In the genomic region with DNA sequence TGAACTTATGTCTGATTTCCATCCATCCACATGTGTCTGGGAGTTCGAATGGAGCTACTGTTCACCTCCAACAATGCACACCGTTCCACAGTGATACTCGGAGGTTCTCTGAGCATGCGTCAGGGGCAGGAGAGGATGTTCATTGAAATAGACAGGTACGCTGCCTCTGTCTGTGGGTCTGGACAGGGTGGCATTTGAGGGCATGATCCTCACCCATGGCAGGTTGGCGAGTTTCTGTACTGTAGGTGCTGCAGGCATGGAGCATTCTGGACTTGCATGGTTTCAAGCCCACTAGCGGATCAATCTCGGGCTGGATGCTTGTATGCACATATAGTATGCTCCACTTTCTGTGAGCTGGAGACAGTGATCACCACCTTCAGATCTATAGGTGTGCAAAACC, we compare ENCODE assay signal across 20 mouse cellular contexts. TPM values are rescaled to one million over a fixed set of nuclear protein-coding genes. Genes with fewer than 3 reads are reported as not detected.
A peak's percentile ranks its signal among the peaks of the same experiment; 100 is the strongest.
DNase-seq lines count a peak whose midpoint lies in the region; ATAC-seq and TF ChIP-seq lines count a peak whose summit lies in the region.
"Had no signal": no experiment of that assay in that cellular context is flagged by ENCODE, and none has a peak within 500 bp of the region (broad histone marks: within the 10 kb centered on the region; RNA-seq: fewer than 3 reads in every experiment).

No protein-coding gene starts in this region.

- H3K4me3 ChIP-seq in heart, adult 2 months, result no peak overlapping the region
- H3K4me3 ChIP-seq in kidney, adult 2 months (ENCODE audit: insufficient read depth, low read depth, low read length), result no peak overlapping the region
- no peak overlapping the region for H3K4me3 ChIP-seq in kidney, embryonic 14.5 days (ENCODE audit: low read length)
- H3K4me3 ChIP-seq in brown adipose tissue, adult 24 weeks (ENCODE audit: insufficient read depth, low read depth, low read length), result no peak overlapping the region
- H3K4me3 ChIP-seq in small intestine, adult 2 months (ENCODE audit: low read depth, low read length), result no peak overlapping the region
- H3K4me3 ChIP-seq: embryonic facial prominence, embryonic 10.5 days; forebrain, embryonic 13.5 days; heart, embryonic 13.5 days; hindbrain, embryonic 15.5 days had no signal

- no peak for ATAC-seq in kidney, embryonic 14.5 days (ENCODE audit: low FRiP score, low TSS enrichment)
- ATAC-seq: forebrain, embryonic 13.5 days; forebrain, postnatal 0 days; Patski had no signal

- WGBS in heart, adult 2 months, result 91% methylated on average over 8 of the region's 8 CpGs
- 93% methylated on average over 8 of the region's 8 CpGs for WGBS in kidney, adult 2 months
- WGBS in kidney, embryonic 14.5 days, result 92% methylated on average over 8 of the region's 8 CpGs
- 92% methylated on average over 8 of the region's 8 CpGs for WGBS in small intestine, adult 2 months

- intact Hi-C loops in heart, adult 2 months (cut with DNase I), result loop anchor here (5.0 kb wide), 1 partner anchor 69 kb away; a partner anchor contains a TSS

- H3K27ac ChIP-seq in heart, adult 2 months, result peak overlapping the region; percentile 87
- 0 out of 2 replicates have a peak overlapping the region, but pooled peaks have one; percentile 36 for H3K27ac ChIP-seq in kidney, adult 2 months (ENCODE audit: insufficient read depth, low read depth, low read length)
- H3K27ac ChIP-seq in kidney, embryonic 14.5 days (ENCODE audit: low read depth, low read length), result no peak overlapping the region
- peak overlapping the region; percentile 82 for H3K27ac ChIP-seq in brown adipose tissue, adult 24 weeks (replicated peaks; ENCODE audit: low read depth, low read length)
- H3K27ac ChIP-seq in small intestine, adult 2 months (ENCODE audit: insufficient read depth, low read depth, low read length), result 0 out of 2 replicates have a peak overlapping the region, but pooled peaks have one; percentile 82
- H3K27ac ChIP-seq: embryonic facial prominence, embryonic 10.5 days; forebrain, embryonic 13.5 days; hindbrain, embryonic 15.5 days had no signal

- no peak overlapping the region for H3K9ac ChIP-seq in heart, adult 2 months (ENCODE audit: low read depth, low read length)
- H3K9ac ChIP-seq in kidney, embryonic 14.5 days (ENCODE audit: low read depth, low read length), result no peak overlapping the region
- H3K9ac ChIP-seq: forebrain, embryonic 13.5 days; forebrain, postnatal 0 days; hindbrain, embryonic 15.5 days had no signal

- no peak for DNase-seq in heart, adult 2 months
- no peak for DNase-seq in heart, postnatal 4 days
- no peak for DNase-seq in kidney, adult 2 months
- DNase-seq: cerebellum, adult 18-20 months; cerebellum, postnatal 10 days; forebrain, postnatal 0 days had no signal

- no peak for TF ChIP-seq POLR2A in heart, adult 2 months (IDR thresholded peaks at IDR 0.05; ENCODE audit: insufficient read depth, low read depth, low read length)
- no peak for TF ChIP-seq POLR2A in kidney, adult 2 months (IDR thresholded peaks at IDR 0.05; ENCODE audit: low read depth, low read length)
- no peak for TF ChIP-seq POLR2A in small intestine, adult 2 months (IDR thresholded peaks at IDR 0.05; ENCODE audit: low read depth, low read length)

- no peaks in the 10 kb centered on the region for H3K79me2 ChIP-seq in heart, adult 2 months (replicated peaks; ENCODE audit: control insufficient read depth, insufficient read depth, low read length)

- TF ChIP-seq EP300 in heart, adult 2 months (IDR thresholded peaks at IDR 0.05; ENCODE audit: insufficient read depth, low read depth, low read length), result no peak

- H3K27me3 ChIP-seq in heart, adult 2 months (ENCODE audit: control insufficient read depth, insufficient read depth, low read length), result no peaks in the 10 kb centered on the region
- no peaks in the 10 kb centered on the region for H3K27me3 ChIP-seq in kidney, adult 2 months (replicated peaks; ENCODE audit: control insufficient read depth, insufficient read depth, low read length)
- H3K27me3 ChIP-seq in kidney, embryonic 14.5 days (ENCODE audit: control insufficient read depth, insufficient read depth, low read length), result no peaks in the 10 kb centered on the region
- H3K27me3 ChIP-seq in small intestine, adult 2 months (ENCODE audit: control insufficient read depth, insufficient read depth, low read length), result no peaks in the 10 kb centered on the region
- H3K27me3 ChIP-seq: forebrain, embryonic 13.5 days; heart, embryonic 13.5 days; hindbrain, embryonic 15.5 days; Patski had no signal

- H3K4me1 ChIP-seq in heart, adult 2 months (ENCODE audit: control insufficient read depth, insufficient read depth, low read length), result peaks cover 20% of the 10 kb centered on the region
- peaks cover 7% of the 10 kb centered on the region; the same call in 1 of the 2 replicates for H3K4me1 ChIP-seq in kidney, adult 2 months (ENCODE audit: control insufficient read depth, insufficient read depth, low read length)
- H3K4me1 ChIP-seq in kidney, embryonic 14.5 days (ENCODE audit: control insufficient read depth, insufficient read depth, low read length), result peaks cover 8% of the 10 kb centered on the region; the same call in 1 of the 2 replicates
- H3K4me1 ChIP-seq in brown adipose tissue, adult 24 weeks (ENCODE audit: control insufficient read depth, insufficient read depth, insufficient read length, low read length), result peaks cover 11% of the 10 kb centered on the region
- H3K4me1 ChIP-seq in small intestine, adult 2 months (ENCODE audit: control insufficient read depth, insufficient read depth, insufficient read length, low read length), result peaks cover 27% of the 10 kb centered on the region; the same call in 1 of the 2 replicates
- H3K4me1 ChIP-seq: forebrain, embryonic 13.5 days had no signal

- TF ChIP-seq CTCF in heart, adult 2 months (IDR thresholded peaks at IDR 0.05), result no peak
- TF ChIP-seq CTCF in kidney, adult 2 months (conservative IDR thresholded peaks at IDR 0.05; ENCODE audit: insufficient read depth, insufficient read length, low read depth, low read length), result no peak
- TF ChIP-seq CTCF in small intestine, adult 2 months (IDR thresholded peaks at IDR 0.05; ENCODE audit: extremely low read depth, insufficient read length, insufficient replicate concordance, low read depth, low read length), result no peak

- no peaks in the 10 kb centered on the region for H3K9me3 ChIP-seq in kidney, embryonic 14.5 days (ENCODE audit: control insufficient read depth, low read length)
- H3K9me3 ChIP-seq: embryonic facial prominence, embryonic 10.5 days; forebrain, embryonic 13.5 days; heart, embryonic 13.5 days; hindbrain, embryonic 15.5 days had no signal

- no peaks in the 10 kb centered on the region for H3K36me3 ChIP-seq in heart, adult 2 months (ENCODE audit: control insufficient read depth, insufficient read depth, low read length)
- no peaks in the 10 kb centered on the region for H3K36me3 ChIP-seq in kidney, adult 2 months (ENCODE audit: control insufficient read depth, insufficient read depth, low read length)
- no peaks in the 10 kb centered on the region for H3K36me3 ChIP-seq in kidney, embryonic 14.5 days (ENCODE audit: control insufficient read depth, insufficient read depth, low read length)
- no peaks in the 10 kb centered on the region for H3K36me3 ChIP-seq in small intestine, adult 2 months (ENCODE audit: control insufficient read depth, insufficient read depth, low read length)
- H3K36me3 ChIP-seq: embryonic facial prominence, embryonic 10.5 days; heart, embryonic 13.5 days; hindbrain, embryonic 15.5 days had no signal

- H3K4me2 ChIP-seq in kidney, embryonic 14.5 days (replicated peaks; ENCODE audit: low read depth, low read length), result no peak overlapping the region
- H3K4me2 ChIP-seq: forebrain, embryonic 13.5 days; heart, embryonic 13.5 days; hindbrain, embryonic 15.5 days had no signal

RNA-seq across cellular contexts. Expression of a gene that starts 15.2 kb away (rescaled TPM):
- total RNA-seq in heart, adult 2 months (2021), result not detected
- polyA plus RNA-seq in heart, adult 2 months (2012; rRNA removed), result 0.31 TPM in 1 of 2 replicates, not detected in the other
- total RNA-seq in heart, postnatal 4 days (2021), result not detected
- polyA plus RNA-seq in kidney, adult 2 months (2012; rRNA removed), result 0.12 and 0.50 TPM in 2 replicates
- polyA plus RNA-seq in kidney, embryonic 14.5 days (2014; fragmentation: Nextera tagmentation; extraction: Ambion mirVana), result 1.7 and 2.4 TPM in 2 replicates
- polyA plus RNA-seq in brown adipose tissue, adult 24 weeks (2012; ENCODE audit: insufficient read depth, insufficient read length, missing spikeins), result not detected in 2 replicates
- polyA plus RNA-seq in small intestine, adult 2 months (2012; rRNA removed), result 0.36 and 0.51 TPM in 2 replicates
- total RNA-seq: CH12.LX; gastrocnemius, adult 18-20 months; gastrocnemius, postnatal 25 days; heart, adult 18-20 months; heart, postnatal 14 days had no signal
- polyA plus RNA-seq: activated CD4-positive, CD25-positive, alpha-beta regulatory T cell, adult 4 months; Patski had no signal

RNA-seq across cellular contexts. Expression of a gene that starts 17.4 kb away (rescaled TPM):
- 1 to 10 TPM; 2.4 to 3.6 TPM for total RNA-seq in heart, adult 2 months (2021)
- polyA plus RNA-seq in heart, adult 2 months (2012; rRNA removed), result 2.3 and 3.3 TPM in 2 replicates
- total RNA-seq in heart, postnatal 4 days (2021), result 1 to 10 TPM; 2.9 TPM
- polyA plus RNA-seq in kidney, adult 2 months (2012; rRNA removed), result 1.4 and 1.5 TPM in 2 replicates
- 0.57 and 0.61 TPM in 2 replicates for polyA plus RNA-seq in kidney, embryonic 14.5 days (2014; fragmentation: Nextera tagmentation; extraction: Ambion mirVana)
- polyA plus RNA-seq in brown adipose tissue, adult 24 weeks (2012; ENCODE audit: insufficient read depth, insufficient read length, missing spikeins), result 4.8 and 5.2 TPM in 2 replicates
- polyA plus RNA-seq in small intestine, adult 2 months (2012; rRNA removed), result 5.1 and 23.5 TPM in 2 replicates

RNA-seq across cellular contexts. Expression of a gene that starts 28.7 kb away (rescaled TPM):
- total RNA-seq in heart, adult 2 months (2021), result 10 to 100 TPM; 44.3 to 45.2 TPM
- 107 and 128 TPM in 2 replicates for polyA plus RNA-seq in heart, adult 2 months (2012; rRNA removed)
- total RNA-seq in heart, postnatal 4 days (2021), result 10 to 100 TPM; 70.5 to 75.6 TPM
- 150 and 155 TPM in 2 replicates for polyA plus RNA-seq in kidney, adult 2 months (2012; rRNA removed)
- polyA plus RNA-seq in kidney, embryonic 14.5 days (2014; fragmentation: Nextera tagmentation; extraction: Ambion mirVana), result 59.1 and 87.1 TPM in 2 replicates
- 38.1 and 47.7 TPM in 2 replicates for polyA plus RNA-seq in brown adipose tissue, adult 24 weeks (2012; ENCODE audit: insufficient read depth, insufficient read length, missing spikeins)
- polyA plus RNA-seq in small intestine, adult 2 months (2012; rRNA removed), result 185 and 340 TPM in 2 replicates

RNA-seq across cellular contexts. Expression of a gene that starts 36.7 kb away (rescaled TPM):
- 1 to 10 TPM; 6.9 to 8.3 TPM for total RNA-seq in heart, adult 2 months (2021)
- polyA plus RNA-seq in heart, adult 2 months (2012; rRNA removed), result 7.6 and 8.8 TPM in 2 replicates
- total RNA-seq in heart, postnatal 4 days (2021), result 10 to 100 TPM; 42.3 to 42.6 TPM
- polyA plus RNA-seq in kidney, adult 2 months (2012; rRNA removed), result 9.1 and 9.5 TPM in 2 replicates
- polyA plus RNA-seq in kidney, embryonic 14.5 days (2014; fragmentation: Nextera tagmentation; extraction: Ambion mirVana), result 22.3 and 25.3 TPM in 2 replicates
- 0.46 and 0.99 TPM in 2 replicates for polyA plus RNA-seq in brown adipose tissue, adult 24 weeks (2012; ENCODE audit: insufficient read depth, insufficient read length, missing spikeins)
- polyA plus RNA-seq in small intestine, adult 2 months (2012; rRNA removed), result 1.8 and 3.2 TPM in 2 replicates
- total RNA-seq: CH12.LX had no signal

RNA-seq across cellular contexts. Expression of a gene that starts 53.6 kb away (rescaled TPM):
- 1 to 10 TPM; 6.7 to 9.1 TPM for total RNA-seq in heart, adult 2 months (2021)
- 4.0 and 5.5 TPM in 2 replicates for polyA plus RNA-seq in heart, adult 2 months (2012; rRNA removed)
- total RNA-seq in heart, postnatal 4 days (2021), result 10 to 100 TPM; 24.9 to 27.4 TPM
- 3.8 and 4.3 TPM in 2 replicates for polyA plus RNA-seq in kidney, adult 2 months (2012; rRNA removed)
- polyA plus RNA-seq in kidney, embryonic 14.5 days (2014; fragmentation: Nextera tagmentation; extraction: Ambion mirVana), result 51.1 and 62.2 TPM in 2 replicates
- polyA plus RNA-seq in brown adipose tissue, adult 24 weeks (2012; ENCODE audit: insufficient read depth, insufficient read length, missing spikeins), result 1.2 and 1.4 TPM in 2 replicates
- polyA plus RNA-seq in small intestine, adult 2 months (2012; rRNA removed), result 0.77 and 1.9 TPM in 2 replicates
- total RNA-seq: CH12.LX had no signal
